Mouse (Mus musculus) stomach, postnatal 0 days (tissue): ENCODE results near the gene Acaca. TPM values are rescaled to one million over a fixed set of nuclear protein-coding genes. Genes with fewer than 3 reads are reported as not detected.
A peak's percentile ranks its signal among the peaks of the same experiment; 100 is the strongest.

ENCODE experiments used
- ATAC-seq: fragments of 200-750 bp; cut with Nextera tagmentation; 2 replicates; pipeline ENCODE4 v1.8.0; 2017; ENCODE audit not compliant: low FRiP score, low TSS enrichment
- DNase-seq: peaks from one replicate; pipeline ENCODE4 v3.0.0-alpha.2; 2016; ENCODE audit warnings: low spot score
- H3K27ac ChIP-seq: fragments of 300-500 bp; sonication (generic); replicated peaks from 2 replicates; pipeline ENCODE4 v1.5.1; 2014; ENCODE audit warnings: mild to moderate bottlenecking, control low read depth
- H3K27me3 ChIP-seq: fragments of 300-500 bp; sonication (generic); 2 replicates; pipeline ENCODE4 v1.6.1; 2014; ENCODE audit warnings: low read length; ENCODE audit not compliant: control insufficient read depth, insufficient read depth
- H3K36me3 ChIP-seq: fragments of 300-500 bp; sonication (generic); 2 replicates; pipeline ENCODE4 v1.6.1; 2014; ENCODE audit warnings: low read length, mixed read lengths; ENCODE audit not compliant: control insufficient read depth, insufficient read depth
- H3K4me1 ChIP-seq: fragments of 300-500 bp; sonication (generic); replicated peaks from 2 replicates; pipeline ENCODE4 v1.6.1; 2014; ENCODE audit warnings: antibody characterized with exemption; ENCODE audit not compliant: control insufficient read depth, insufficient read depth
- H3K4me2 ChIP-seq: fragments of 300-500 bp; sonication (generic); replicated peaks from 2 replicates; pipeline ENCODE4 v1.6.1; 2014; ENCODE audit warnings: low read depth, mild to moderate bottlenecking, control low read depth, moderate library complexity
- H3K4me3 ChIP-seq: fragments of 300-500 bp; sonication (generic); 2 replicates; pipeline ENCODE4 v1.5.1; 2014; ENCODE audit warnings: low read depth, low read length, control low read depth
- H3K9ac ChIP-seq: fragments of 300-500 bp; sonication (generic); 2 replicates; pipeline ENCODE4 v1.6.1; 2014; ENCODE audit warnings: mild to moderate bottlenecking, low read length, control low read depth, mixed read lengths
- H3K9me3 ChIP-seq: fragments of 300-500 bp; sonication (generic); 2 replicates; pipeline ENCODE4 v1.6.1; 2016; ENCODE audit warnings: low read length; ENCODE audit not compliant: control insufficient read depth
- CTCF ChIP-seq: IDR thresholded peaks from 2 replicates; pipeline ENCODE4 v1.5.1; 2016; ENCODE audit warnings: antibody characterized with exemption, low read depth, mild to moderate bottlenecking, moderate library complexity
- EP300 ChIP-seq: optimal IDR thresholded peaks from 2 replicates; pipeline ENCODE3; 2016; ENCODE audit warnings: antibody characterized with exemption
- whole genome bisulfite sequencing: fragments of 180-500 bp; shearing (Covaris S2); extraction: QIAGEN DNeasy Blood & Tissue Kit; methylation state at CpG from one replicate; pipeline ENCODE4 v1.1.7; 2014; 5-methylcytosine and 5-hydroxymethylcytosine counted together
- polyA plus RNA-seq: library from polyadenylated mRNA; unstranded; fragments of >200 nt; fragmentation: Nextera tagmentation; extraction: Ambion mirVana; gene quantifications from 2 replicates; pipeline ENCODE4 v1.2.1, GENCODE M21; 2015

The Acaca gene
- polyA plus RNA-seq, 1 experiment from 2014 or later: 4.5 TPM

DNA sequence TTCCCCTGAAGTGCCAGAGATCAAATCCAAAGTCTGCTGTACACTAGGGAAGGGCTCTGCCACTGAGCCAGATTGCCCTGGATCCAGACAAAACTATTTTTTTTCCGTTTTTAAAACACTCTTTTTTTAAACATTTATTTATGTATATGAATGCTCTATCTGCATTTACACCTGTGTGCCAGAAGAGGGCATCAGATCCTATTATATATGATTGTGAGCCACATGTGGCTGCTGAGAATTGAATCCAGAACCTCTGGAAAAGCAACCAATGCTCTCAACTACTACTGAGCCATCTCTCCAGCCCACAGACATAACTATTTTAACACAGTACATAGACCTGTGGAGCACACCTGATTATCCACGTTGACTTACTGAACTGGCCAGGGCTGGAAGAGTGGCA lies 13.3 kb upstream of the Acaca start:
- no peaks in the 10 kb centered on the region for H3K9me3 ChIP-seq
- H3K27ac ChIP-seq: no peak overlapping the region
- ATAC-seq: no peak
- no peak for DNase-seq
- 58% methylated on average over 2 of the region's 2 CpGs for WGBS
- H3K27me3 ChIP-seq: no peaks in the 10 kb centered on the region
- no peak overlapping the region for H3K4me2 ChIP-seq
- H3K4me3 ChIP-seq: no peak overlapping the region
- no peak for TF ChIP-seq EP300
- TF ChIP-seq CTCF: peak; percentile 56
- H3K36me3 ChIP-seq: peaks cover 15% of the 10 kb centered on the region
- 0 out of 2 replicates have a peak, but pooled peaks cover 1% of the 10 kb centered on the region for H3K4me1 ChIP-seq
- no peak overlapping the region for H3K9ac ChIP-seq

DNA sequence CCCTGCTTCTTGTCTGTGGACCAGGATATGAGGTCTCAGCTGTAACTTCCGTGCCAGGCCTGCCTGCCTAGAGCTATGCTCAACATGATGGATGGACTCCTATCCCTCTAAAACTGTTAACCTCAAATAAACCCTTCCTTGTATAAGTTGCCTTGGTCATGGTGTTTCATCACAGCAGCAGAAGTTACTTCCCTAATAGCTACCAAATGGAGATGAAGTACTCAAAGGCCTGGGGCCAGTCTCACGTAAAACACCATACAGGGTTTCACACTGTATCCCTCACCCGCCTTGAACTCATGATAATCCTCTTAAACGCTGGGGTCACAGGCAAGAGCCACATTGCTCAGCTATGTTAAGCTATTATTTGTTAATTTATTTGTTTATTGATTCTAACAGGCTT lies 12.0 kb upstream of the Acaca start:
- Histone ChIP-seq H3K36me3 (peaks cover 15% of the 10 kb centered on the region), H3K4me1 (0 out of 2 replicates have a peak, but pooled peaks cover 3% of the 10 kb centered on the region), H3K9me3 (no peaks in the 10 kb centered on the region), H3K4me2 (no peak overlapping the region), H3K27me3 (no peaks in the 10 kb centered on the region), H3K9ac (no peak overlapping the region), H3K27ac (no peak overlapping the region), H3K4me3 (no peak overlapping the region)
- no peak for DNase-seq
- WGBS: 83% methylated on average over 4 of the region's 4 CpGs
- TF ChIP-seq CTCF: no peak
- TF ChIP-seq EP300: no peak
- ATAC-seq: no peak

DNA sequence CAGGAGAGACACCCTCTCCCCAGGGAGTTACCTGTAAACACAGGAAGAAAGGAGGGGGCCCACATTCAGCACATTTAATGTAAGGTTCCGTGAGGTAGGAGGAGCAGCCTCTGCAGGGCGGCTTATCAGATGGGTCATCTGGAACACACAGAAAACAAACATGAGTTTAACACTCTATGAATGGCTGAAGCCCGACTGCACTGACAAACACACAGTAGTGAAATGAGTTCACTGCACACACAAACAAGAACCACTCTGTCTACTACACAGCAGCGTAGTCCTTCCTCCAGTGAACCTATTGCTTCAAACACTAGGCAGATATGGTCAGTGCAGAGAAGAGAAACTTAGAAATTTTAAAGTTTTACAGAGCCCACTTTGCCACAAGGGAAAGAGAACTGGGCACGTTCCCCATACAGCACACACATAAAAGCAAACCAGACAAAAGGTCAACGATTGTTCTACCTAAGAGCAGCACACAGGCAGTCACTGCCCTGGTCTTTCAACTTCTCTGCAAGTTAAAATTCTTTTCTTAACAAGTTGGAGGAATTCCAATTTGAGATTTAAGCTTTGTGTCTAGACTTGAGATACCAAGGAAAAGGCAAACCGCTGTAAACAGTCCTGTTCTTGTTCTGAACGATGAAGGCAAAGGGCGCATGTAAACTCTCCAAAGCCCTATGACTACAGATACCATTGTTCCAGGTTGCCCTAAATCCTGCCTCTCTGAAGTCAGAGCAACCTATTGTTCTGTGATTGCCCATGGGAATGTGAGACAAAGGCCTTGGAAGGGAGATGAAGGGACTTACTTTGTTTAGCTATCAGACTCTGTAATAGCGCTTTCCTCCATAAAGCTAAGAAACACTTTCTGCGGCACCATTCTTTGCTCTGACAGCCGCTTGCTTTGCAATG lies 8.2 kb upstream of the Acaca start:
- 50% methylated on average over 12 of the region's 12 CpGs for WGBS
- H3K9me3 ChIP-seq: no peaks in the 10 kb centered on the region
- 0 out of 2 replicates have a peak, but pooled peaks cover 3% of the 10 kb centered on the region for H3K4me1 ChIP-seq
- H3K27me3 ChIP-seq: no peaks in the 10 kb centered on the region
- peak overlapping the region; percentile 53 for H3K27ac ChIP-seq
- peak; percentile 31 for DNase-seq
- H3K4me2 ChIP-seq: no peak overlapping the region
- no peak for TF ChIP-seq EP300
- TF ChIP-seq CTCF: no peak
- H3K9ac ChIP-seq: no peak overlapping the region
- peaks cover 20% of the 10 kb centered on the region for H3K36me3 ChIP-seq
- ATAC-seq: peak; percentile 84
- no peak overlapping the region for H3K4me3 ChIP-seq

DNA sequence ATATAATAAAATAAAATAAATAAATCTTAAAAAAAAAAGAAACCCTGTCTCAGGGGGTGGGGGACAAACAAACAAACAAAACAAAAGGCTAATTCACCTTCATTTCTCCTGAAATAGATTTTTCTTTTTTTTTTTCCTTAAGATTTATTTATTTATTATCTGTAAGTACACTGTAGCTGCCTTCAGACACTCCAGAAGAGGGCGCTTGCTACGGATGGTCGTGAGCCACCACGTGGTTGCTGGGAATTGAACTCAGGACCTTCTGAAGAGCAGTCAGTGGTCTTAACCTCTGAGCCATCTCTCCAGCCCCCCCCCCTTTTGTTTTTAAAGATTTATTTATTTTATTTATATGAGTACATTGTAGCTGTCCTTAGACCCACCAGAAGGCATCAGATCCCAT lies 1.5 kb upstream of the Acaca start:
- Histone ChIP-seq H3K9me3 (no peaks in the 10 kb centered on the region), H3K27ac (no peak overlapping the region), H3K4me2 (no peak overlapping the region), H3K4me3 (no peak overlapping the region), H3K9ac (no peak overlapping the region), H3K36me3 (peaks cover 8% of the 10 kb centered on the region; the same call in 1 of the 2 replicates), H3K4me1 (no peaks in the 10 kb centered on the region), H3K27me3 (no peaks in the 10 kb centered on the region)
- WGBS: 76% methylated on average over 4 of the region's 4 CpGs
- DNase-seq: no peak
- no peak for TF ChIP-seq EP300
- peak; percentile 47 for TF ChIP-seq CTCF
- ATAC-seq: no peak

DNA sequence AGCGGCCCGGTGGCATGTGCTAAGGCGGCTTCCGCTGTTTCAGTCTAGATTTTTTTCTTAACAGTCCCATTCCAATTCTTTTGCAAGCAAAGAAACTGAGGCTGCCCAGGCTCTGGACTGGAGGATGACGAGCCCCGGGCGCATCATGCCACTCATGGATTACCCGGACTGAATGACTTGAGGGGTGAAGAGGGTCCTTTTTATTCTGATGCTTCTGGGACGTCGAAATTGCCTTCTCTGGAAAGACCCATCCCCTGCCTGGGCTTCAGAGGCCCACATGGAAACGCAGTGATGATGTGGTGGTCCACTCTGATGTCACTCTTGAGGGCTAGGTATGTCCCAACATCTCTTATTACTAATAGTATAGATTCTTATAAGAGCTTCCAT lies 320 bp downstream of the Acaca start:
- peak overlapping the region; percentile 58; the same call in 1 of the 2 replicates for H3K9ac ChIP-seq
- H3K4me2 ChIP-seq: peak overlapping the region; percentile 75
- H3K9me3 ChIP-seq: no peaks in the 10 kb centered on the region
- no peak; the same call in 1 of the 2 replicates for ATAC-seq
- TF ChIP-seq EP300: no peak
- no peak for TF ChIP-seq CTCF
- peak overlapping the region; percentile 90 for H3K4me3 ChIP-seq
- DNase-seq: no peak
- H3K36me3 ChIP-seq: peaks cover 8% of the 10 kb centered on the region; the same call in 1 of the 2 replicates
- H3K4me1 ChIP-seq: no peaks in the 10 kb centered on the region
- no peaks in the 10 kb centered on the region for H3K27me3 ChIP-seq
- WGBS: 3% methylated on average over 11 of the region's 11 CpGs
- H3K27ac ChIP-seq: no peak overlapping the region

DNA sequence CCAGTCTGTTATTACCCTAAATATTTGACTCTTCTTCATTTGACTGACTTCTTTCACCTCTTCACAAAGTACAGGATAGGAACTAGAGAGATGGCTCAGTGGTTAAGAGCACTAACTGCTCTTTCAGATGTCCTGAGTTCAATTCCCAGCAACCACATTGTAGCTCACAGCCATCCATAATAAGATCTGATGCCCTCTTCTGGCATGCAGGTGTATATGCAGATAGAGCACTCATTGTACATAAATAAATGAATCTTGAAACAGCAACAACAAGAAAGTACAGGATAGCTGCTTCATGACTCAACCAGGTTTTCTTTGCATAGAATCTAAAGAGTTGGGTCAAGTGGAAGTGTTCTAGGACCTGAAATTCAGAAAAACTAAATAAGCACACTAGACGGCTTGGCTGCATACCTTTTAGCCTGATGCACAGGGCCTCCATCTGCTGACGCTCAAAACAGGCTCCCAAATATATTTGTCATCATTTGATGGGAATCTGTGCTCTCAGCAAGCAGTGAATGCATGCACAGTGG lies 4.9 kb downstream of the Acaca start:
- H3K4me2 ChIP-seq: no peak overlapping the region
- H3K9ac ChIP-seq: no peak overlapping the region
- DNase-seq (no peak), ATAC-seq (no peak)
- WGBS: 80% methylated on average over 2 of the region's 2 CpGs
- H3K9me3 ChIP-seq: no peaks in the 10 kb centered on the region
- no peaks in the 10 kb centered on the region for H3K27me3 ChIP-seq
- H3K36me3 ChIP-seq: no peaks in the 10 kb centered on the region
- H3K27ac ChIP-seq: no peak overlapping the region
- H3K4me1 ChIP-seq: no peaks in the 10 kb centered on the region
- peak; percentile 51 for TF ChIP-seq CTCF
- no peak for TF ChIP-seq EP300
- no peak overlapping the region for H3K4me3 ChIP-seq
